Mouse (Mus musculus): ENCODE data around the gene Gvin1. TPM values are rescaled to one million over a fixed set of nuclear protein-coding genes. Genes with fewer than 3 reads are reported as not detected.
"Not testable (repeated sequence)": the region's sequence is repeated elsewhere in the genome, so short reads cannot be mapped to it uniquely, and the experiment has no call there.

Gene Gvin1
- polyA plus RNA-seq, 1 experiment from 2014 or later: 0.25 TPM

- no peak overlapping the region for H3K27ac ChIP-seq (ENCODE audit: low read depth)
- no peak; the same call in 1 of the 2 replicates for ATAC-seq (ENCODE audit: insufficient read depth)
- WGBS: 54% methylated on average over 2 of the region's 2 CpGs
Measured at GRCm38 (mm10) chr7:106236327-106237191, 21.4 kb upstream of the Gvin1 start.

GRCm38 (mm10) chr7:106235596-106235995, 20.5 kb upstream of the Gvin1 start:
- Histone ChIP-seq H3K4me2 (no peak overlapping the region), H3K27ac (ENCODE audit: low read depth) (no peak overlapping the region), H3K36me3 (ENCODE audit: insufficient read depth) (no peaks in the 10 kb centered on the region), H3K9me3 (ENCODE audit: low read depth, low read length) (no peaks in the 10 kb centered on the region), H3K4me1 (ENCODE audit: insufficient read depth) (no peaks in the 10 kb centered on the region), H3K4me3 (ENCODE audit: low read depth, low read length) (no peak overlapping the region), H3K9ac (no peak overlapping the region), H3K27me3 (ENCODE audit: insufficient read depth, low read length) (no peaks in the 10 kb centered on the region)
- ATAC-seq (ENCODE audit: insufficient read depth) (no peak), DNase-seq (no peak)
- no peak for TF ChIP-seq CTCF (IDR thresholded peaks at IDR 0.05; ENCODE audit: low read depth)
- 61% methylated on average over 2 of the region's 2 CpGs for WGBS

More at GRCm38 (mm10) chr7:106236327-106237191, 21.4 kb upstream of the Gvin1 start:
- no peaks in the 10 kb centered on the region for H3K9me3 ChIP-seq (ENCODE audit: low read depth, low read length)
- H3K36me3 ChIP-seq (ENCODE audit: insufficient read depth): no peaks in the 10 kb centered on the region
- DNase-seq: peak; percentile 40
- H3K4me3 ChIP-seq (ENCODE audit: low read depth, low read length): no peak overlapping the region
- no peak overlapping the region for H3K9ac ChIP-seq
- no peak overlapping the region for H3K4me2 ChIP-seq
- TF ChIP-seq CTCF (IDR thresholded peaks at IDR 0.05; ENCODE audit: low read depth): no peak
- no peaks in the 10 kb centered on the region for H3K27me3 ChIP-seq (ENCODE audit: insufficient read depth, low read length)
- no peaks in the 10 kb centered on the region for H3K4me1 ChIP-seq (ENCODE audit: insufficient read depth)

- H3K36me3 ChIP-seq (ENCODE audit: insufficient read depth); H3K4me1 ChIP-seq (ENCODE audit: insufficient read depth); DNase-seq; H3K9ac ChIP-seq; ATAC-seq (ENCODE audit: insufficient read depth); H3K27me3 ChIP-seq (ENCODE audit: insufficient read depth, low read length); H3K4me3 ChIP-seq (ENCODE audit: low read depth, low read length); H3K27ac ChIP-seq (ENCODE audit: low read depth); H3K4me2 ChIP-seq; H3K9me3 ChIP-seq (ENCODE audit: low read depth, low read length): not testable (repeated sequence)
Measured at GRCm38 (mm10) chr7:106215910-106216309, 784 bp upstream of the Gvin1 start.

DNA sequence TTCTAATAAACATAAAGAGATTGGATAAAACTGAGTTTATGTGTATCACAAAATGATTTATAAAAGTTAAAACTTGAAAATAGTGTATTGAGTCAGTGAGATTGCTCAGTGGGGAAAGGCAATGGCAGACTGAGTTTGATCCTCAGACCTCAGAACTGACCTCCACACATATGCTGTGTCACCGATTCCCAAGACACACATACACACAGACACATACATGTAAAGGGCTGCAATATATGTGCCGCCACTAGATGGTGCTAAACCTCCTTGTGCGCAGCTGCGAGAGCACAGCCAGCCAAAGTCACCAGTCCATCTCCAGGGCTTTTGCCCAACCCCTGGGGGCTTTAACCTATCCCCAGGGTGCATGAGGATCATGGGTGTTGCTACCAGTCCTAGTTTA, 1.4 kb downstream of the Gvin1 start:
- not testable (repeated sequence) for H3K4me1 ChIP-seq (ENCODE audit: insufficient read depth); H3K9me3 ChIP-seq (ENCODE audit: low read depth, low read length); H3K27ac ChIP-seq (ENCODE audit: low read depth); H3K9ac ChIP-seq; H3K4me3 ChIP-seq (ENCODE audit: low read depth, low read length); DNase-seq; H3K27me3 ChIP-seq (ENCODE audit: insufficient read depth, low read length); H3K4me2 ChIP-seq; H3K36me3 ChIP-seq (ENCODE audit: insufficient read depth)
- no CpG with 5 or more reads among the region's 4 CpGs for WGBS
- ATAC-seq (ENCODE audit: insufficient read depth): peak; percentile 76

DNA sequence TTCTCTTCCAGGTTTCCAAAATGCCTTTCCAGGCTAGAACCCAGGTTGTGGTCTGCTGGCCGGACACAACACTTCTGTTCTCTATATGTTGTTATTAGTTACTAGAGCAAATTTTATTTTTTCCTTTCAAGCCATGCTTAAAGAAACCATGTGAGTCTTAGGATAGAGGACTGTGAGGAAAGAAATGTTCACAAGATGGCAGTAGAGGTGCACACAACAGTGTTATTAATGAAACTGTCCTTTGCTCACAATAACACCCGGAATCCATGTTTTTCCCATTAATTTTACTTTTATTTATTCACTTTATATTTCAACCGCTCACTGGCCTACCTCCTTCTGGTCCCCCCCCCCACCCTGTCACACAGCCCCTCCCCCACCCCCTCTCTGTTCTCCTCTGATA, 8.5 kb downstream of the Gvin1 start:
- H3K9ac ChIP-seq; H3K4me1 ChIP-seq (ENCODE audit: insufficient read depth); H3K9me3 ChIP-seq (ENCODE audit: low read depth, low read length); H3K36me3 ChIP-seq (ENCODE audit: insufficient read depth); DNase-seq; H3K4me2 ChIP-seq; H3K4me3 ChIP-seq (ENCODE audit: low read depth, low read length); H3K27me3 ChIP-seq (ENCODE audit: insufficient read depth, low read length); H3K27ac ChIP-seq (ENCODE audit: low read depth); ATAC-seq (ENCODE audit: insufficient read depth): not testable (repeated sequence)
- WGBS: 65% methylated on average over 2 of the region's 3 CpGs

GRCm38 (mm10) chr7:106177065-106177464, 38.1 kb downstream of the Gvin1 start:
- not testable (repeated sequence) for H3K4me1 ChIP-seq (ENCODE audit: insufficient read depth); H3K4me3 ChIP-seq (ENCODE audit: low read depth, low read length); DNase-seq; ATAC-seq (ENCODE audit: insufficient read depth); H3K36me3 ChIP-seq (ENCODE audit: insufficient read depth); H3K27ac ChIP-seq (ENCODE audit: low read depth); H3K27me3 ChIP-seq (ENCODE audit: insufficient read depth, low read length); H3K9me3 ChIP-seq (ENCODE audit: low read depth, low read length); H3K4me2 ChIP-seq; H3K9ac ChIP-seq

- not testable (repeated sequence) for H3K4me2 ChIP-seq; H3K27me3 ChIP-seq (ENCODE audit: insufficient read depth, low read length); H3K9ac ChIP-seq; H3K4me3 ChIP-seq (ENCODE audit: low read depth, low read length); ATAC-seq (ENCODE audit: insufficient read depth); DNase-seq; H3K27ac ChIP-seq (ENCODE audit: low read depth); H3K4me1 ChIP-seq (ENCODE audit: insufficient read depth); H3K36me3 ChIP-seq (ENCODE audit: insufficient read depth); H3K9me3 ChIP-seq (ENCODE audit: low read depth, low read length)
- no CpG with 5 or more reads among the region's 2 CpGs for WGBS
Measured at GRCm38 (mm10) chr7:106145013-106145754, 69.9 kb downstream of the Gvin1 start.

GRCm38 (mm10) chr7:106141128-106141895, 73.8 kb downstream of the Gvin1 start:
- H3K4me2 ChIP-seq; H3K27me3 ChIP-seq (ENCODE audit: insufficient read depth, low read length); ATAC-seq (ENCODE audit: insufficient read depth); H3K9ac ChIP-seq; H3K9me3 ChIP-seq (ENCODE audit: low read depth, low read length); H3K4me3 ChIP-seq (ENCODE audit: low read depth, low read length); H3K27ac ChIP-seq (ENCODE audit: low read depth); H3K4me1 ChIP-seq (ENCODE audit: insufficient read depth); DNase-seq; H3K36me3 ChIP-seq (ENCODE audit: insufficient read depth): not testable (repeated sequence)
- WGBS: no CpG with 5 or more reads among the region's 1 CpGs

DNA sequence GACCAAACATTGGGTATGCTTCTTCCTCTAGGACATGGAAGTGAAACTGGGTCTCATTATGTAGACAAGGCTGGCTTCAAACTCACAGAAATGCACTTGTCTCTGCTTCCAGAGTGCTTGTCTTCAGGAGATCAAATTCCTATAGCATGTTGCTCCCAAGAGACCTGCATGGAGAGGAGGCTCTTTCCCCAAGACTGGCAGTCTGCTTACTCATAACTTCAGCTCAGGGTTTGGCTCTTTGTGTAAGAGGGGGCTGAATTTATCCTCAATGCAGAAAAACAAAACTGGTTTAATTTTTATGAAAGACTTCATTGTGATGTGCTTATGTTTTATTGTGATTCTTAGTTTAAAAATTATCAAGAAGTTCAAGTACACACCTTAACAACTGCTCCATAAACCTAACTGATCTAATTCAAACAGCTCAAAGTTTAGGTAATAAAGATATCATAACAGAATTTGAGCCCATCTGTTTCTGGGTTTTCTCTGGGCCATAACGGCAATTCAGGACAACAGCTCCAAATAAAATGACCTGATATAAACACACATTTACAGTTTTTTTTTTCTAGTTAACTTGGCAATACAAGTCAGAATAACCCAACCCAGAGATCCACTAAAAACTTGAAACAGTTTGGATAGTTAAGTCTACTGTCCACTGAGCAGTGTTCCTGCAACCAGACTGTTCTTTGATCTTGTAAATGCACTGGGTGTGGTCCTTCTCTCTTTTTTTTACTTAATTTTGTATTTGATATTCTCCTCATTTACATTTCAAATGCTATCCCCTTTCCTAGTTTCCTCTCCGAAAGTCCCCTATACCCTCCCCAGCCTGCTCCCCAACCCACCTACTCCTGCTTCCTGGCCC, 97.8 kb downstream of the Gvin1 start:
- H3K9ac ChIP-seq; H3K27ac ChIP-seq (ENCODE audit: low read depth); H3K36me3 ChIP-seq (ENCODE audit: insufficient read depth); H3K4me2 ChIP-seq; H3K4me1 ChIP-seq (ENCODE audit: insufficient read depth); ATAC-seq (ENCODE audit: insufficient read depth); H3K27me3 ChIP-seq (ENCODE audit: insufficient read depth, low read length); H3K9me3 ChIP-seq (ENCODE audit: low read depth, low read length); H3K4me3 ChIP-seq (ENCODE audit: low read depth, low read length); DNase-seq: not testable (repeated sequence)
- WGBS: no CpG with 5 or more reads among the region's 2 CpGs

Data from lung, embryonic 14.5 days (tissue).